Mouse (Mus musculus) bone marrow macrophage, adult 2 months (primary cell): ENCODE results near the gene Cacng5. TPM values are rescaled to one million over a fixed set of nuclear protein-coding genes. Genes with fewer than 3 reads are reported as not detected.

Experiments used
- H3K27ac ChIP-seq: 2 replicates; pipeline ENCODE4 v1.5.1; 2012; ENCODE audit warnings: low read depth, low read length; ENCODE audit not compliant: insufficient read depth
- H3K4me1 ChIP-seq: 2 replicates; pipeline ENCODE4 v1.6.1; 2012; ENCODE audit warnings: low read length; ENCODE audit not compliant: control insufficient read depth, insufficient read depth
- H3K4me3 ChIP-seq: 2 replicates; pipeline ENCODE4 v1.5.1; 2012; ENCODE audit warnings: mild to moderate bottlenecking, low read length, moderate library complexity; ENCODE audit not compliant: insufficient read depth
- CTCF ChIP-seq: IDR thresholded peaks from 2 replicates; pipeline ENCODE4 v1.5.1; 2012; ENCODE audit warnings: low read depth, mild to moderate bottlenecking, low read length, moderate library complexity
- POLR2A ChIP-seq: IDR thresholded peaks from 2 replicates; pipeline ENCODE4 v1.6.1; 2012; ENCODE audit warnings: mild to moderate bottlenecking, low read depth, low read length, borderline replicate concordance
- polyA plus RNA-seq: library from polyadenylated mRNA; stranded (reverse); fragments of >200 nt; gene quantifications from 2 replicates; pipeline ENCODE4 v1.2.4, GENCODE M21; 2012; ENCODE audit not compliant: missing spikeins, insufficient read depth, insufficient read length

Gene Cacng5
- polyA plus RNA-seq, 1 experiment: not detected

GRCm38 (mm10) chr11:107931721-107932120 is 16.9 kb upstream of the Cacng5 start:
- no peak for TF ChIP-seq CTCF
- no peak for TF ChIP-seq POLR2A
- H3K4me3 ChIP-seq: no peak overlapping the region
- H3K27ac ChIP-seq: no peak overlapping the region
- no peaks in the 10 kb centered on the region for H3K4me1 ChIP-seq

DNA sequence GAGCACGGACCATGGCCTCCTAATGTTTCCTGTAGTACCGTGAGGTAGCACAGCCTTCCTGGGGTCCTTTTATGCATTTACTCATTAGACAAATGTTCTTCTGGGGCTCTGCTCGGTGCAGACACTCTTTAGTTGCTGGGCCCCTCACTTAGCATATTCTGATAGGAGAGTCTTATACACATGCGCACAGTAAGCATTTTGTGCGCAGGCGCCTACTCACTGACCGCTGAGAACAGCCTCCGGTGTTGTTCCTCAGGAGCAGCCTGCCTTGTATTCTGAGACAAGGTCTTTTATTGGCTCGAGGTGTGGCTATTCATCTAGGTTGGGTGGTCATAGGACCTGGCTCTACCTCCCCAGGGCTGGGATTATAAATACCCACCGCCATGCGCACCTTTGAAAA is 16.4 kb upstream of the Cacng5 start:
- Histone ChIP-seq H3K4me3 (no peak overlapping the region), H3K27ac (no peak overlapping the region), H3K4me1 (no peaks in the 10 kb centered on the region)
- no peak for TF ChIP-seq CTCF
- TF ChIP-seq POLR2A: no peak

DNA sequence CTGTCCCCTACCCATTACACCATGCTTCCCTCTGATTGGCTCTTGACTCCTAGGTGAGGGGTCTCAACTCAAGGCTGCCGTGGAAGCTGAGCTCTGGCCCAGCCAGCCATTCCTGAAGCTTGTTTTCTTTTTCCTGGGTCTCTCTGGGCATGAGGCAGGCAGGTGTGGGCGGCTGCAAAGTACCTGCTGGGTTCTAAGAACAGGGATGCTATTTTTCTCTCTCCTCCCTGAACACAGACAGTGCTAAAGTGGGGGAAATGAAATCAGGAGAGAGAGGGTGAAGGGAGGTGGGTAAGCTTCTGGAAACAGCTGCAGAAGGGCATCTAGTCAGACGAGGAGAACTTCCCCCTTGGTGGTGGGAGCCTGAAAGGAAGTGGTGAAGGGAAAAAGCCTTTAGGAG is 14.9 kb upstream of the Cacng5 start:
- no peak for TF ChIP-seq CTCF
- TF ChIP-seq POLR2A: no peak
- Histone ChIP-seq H3K4me3 (no peak overlapping the region), H3K4me1 (no peaks in the 10 kb centered on the region), H3K27ac (no peak overlapping the region)

GRCm38 (mm10) chr11:107919852-107920508 is 5.1 kb upstream of the Cacng5 start:
- TF ChIP-seq POLR2A: no peak
- TF ChIP-seq CTCF: no peak
- no peaks in the 10 kb centered on the region for H3K4me1 ChIP-seq
- H3K27ac ChIP-seq: no peak overlapping the region
- H3K4me3 ChIP-seq: no peak overlapping the region

DNA sequence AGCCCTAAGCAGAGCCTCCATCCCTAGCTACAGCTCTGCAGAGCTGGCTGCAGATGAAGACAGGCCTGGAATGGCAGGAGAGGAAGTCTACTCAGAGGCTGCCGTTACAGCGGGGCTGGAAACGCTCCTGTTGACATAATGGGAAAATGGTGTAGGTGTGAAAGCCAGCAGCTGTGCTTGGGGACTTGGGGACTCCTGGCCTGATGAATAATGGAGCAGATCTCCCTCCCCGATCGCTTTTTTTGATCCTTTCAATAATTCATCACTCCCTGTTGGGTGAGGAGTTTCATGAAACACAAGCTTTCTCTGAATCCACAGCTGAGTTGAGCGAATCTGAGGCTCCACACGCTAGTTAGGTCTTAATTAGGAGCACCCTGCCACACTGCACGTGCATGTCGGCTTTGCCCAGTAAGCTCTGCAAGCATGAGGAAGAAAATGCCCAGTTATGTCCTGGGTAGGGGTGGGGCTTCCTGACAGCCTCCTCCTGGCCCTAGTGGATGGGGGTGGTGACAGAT is 2.9 kb upstream of the Cacng5 start:
- Histone ChIP-seq H3K27ac (no peak overlapping the region), H3K4me3 (no peak overlapping the region)
- TF ChIP-seq CTCF (no peak), POLR2A (no peak)

GRCm38 (mm10) chr11:107913317-107913716 is 1.5 kb downstream of the Cacng5 start:
- H3K27ac ChIP-seq: no peak overlapping the region
- no peak for TF ChIP-seq CTCF
- no peak for TF ChIP-seq POLR2A
- H3K4me3 ChIP-seq: no peak overlapping the region
- no peaks in the 10 kb centered on the region for H3K4me1 ChIP-seq

More for the DNA sequence above, 2.9 kb upstream of the Cacng5 start:
- no peaks in the 10 kb centered on the region for H3K4me1 ChIP-seq

DNA sequence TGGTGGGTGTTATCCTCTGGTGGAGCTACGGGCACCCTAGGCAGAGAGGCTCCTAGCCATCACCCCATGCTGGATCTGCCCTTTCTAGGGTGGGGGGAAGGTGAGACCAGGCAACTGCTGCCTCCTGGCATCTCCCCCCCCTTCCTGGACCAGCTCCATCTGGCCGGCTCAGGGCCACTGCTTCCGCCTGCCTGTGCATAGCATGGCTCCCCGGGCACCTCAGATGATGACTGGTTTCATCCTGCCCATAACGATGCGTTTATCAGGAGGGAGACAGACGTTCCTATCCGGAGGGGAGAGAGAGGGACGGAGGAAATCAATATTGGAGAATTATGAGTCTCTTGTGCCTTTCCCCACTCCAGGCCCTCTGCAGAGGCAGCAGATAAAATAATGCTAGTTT is 9.5 kb downstream of the Cacng5 start:
- no peak overlapping the region for H3K4me3 ChIP-seq
- H3K27ac ChIP-seq: no peak overlapping the region
- no peaks in the 10 kb centered on the region for H3K4me1 ChIP-seq
- TF ChIP-seq POLR2A (no peak), CTCF (no peak)

DNA sequence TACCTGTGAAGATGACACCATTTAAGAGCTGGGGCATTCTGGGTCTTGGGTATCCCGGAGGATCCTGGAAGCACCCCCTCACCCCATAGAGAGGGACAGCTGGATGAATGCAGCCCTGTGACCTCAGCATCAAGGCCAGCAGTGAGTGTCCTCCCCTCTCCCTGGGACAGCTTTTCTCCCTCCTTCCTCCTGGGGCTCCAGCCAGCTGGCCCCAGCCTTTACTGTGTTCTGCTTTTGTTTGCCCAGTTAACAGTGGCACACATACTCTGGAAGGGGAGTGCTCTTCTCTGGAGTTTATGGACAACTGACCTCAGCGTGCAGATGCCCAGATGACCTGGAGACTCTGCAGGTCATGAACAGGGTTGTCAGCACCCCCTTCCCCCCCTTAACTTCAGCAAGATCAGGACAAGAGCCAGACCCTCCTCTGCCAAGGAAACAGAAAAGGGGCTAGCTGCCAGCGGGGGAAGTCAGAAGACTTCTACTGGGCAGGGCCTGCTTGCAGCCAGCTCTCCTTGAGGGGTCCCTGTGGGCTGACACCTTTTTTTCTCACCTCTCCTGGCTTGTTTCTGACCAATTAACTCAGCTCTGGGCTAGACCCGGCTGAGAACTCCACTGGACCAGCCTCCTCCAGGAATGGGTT is 10.8 kb downstream of the Cacng5 start:
- Histone ChIP-seq H3K27ac (no peak overlapping the region), H3K4me1 (no peaks in the 10 kb centered on the region), H3K4me3 (no peak overlapping the region)
- no peak for TF ChIP-seq CTCF
- no peak for TF ChIP-seq POLR2A

DNA sequence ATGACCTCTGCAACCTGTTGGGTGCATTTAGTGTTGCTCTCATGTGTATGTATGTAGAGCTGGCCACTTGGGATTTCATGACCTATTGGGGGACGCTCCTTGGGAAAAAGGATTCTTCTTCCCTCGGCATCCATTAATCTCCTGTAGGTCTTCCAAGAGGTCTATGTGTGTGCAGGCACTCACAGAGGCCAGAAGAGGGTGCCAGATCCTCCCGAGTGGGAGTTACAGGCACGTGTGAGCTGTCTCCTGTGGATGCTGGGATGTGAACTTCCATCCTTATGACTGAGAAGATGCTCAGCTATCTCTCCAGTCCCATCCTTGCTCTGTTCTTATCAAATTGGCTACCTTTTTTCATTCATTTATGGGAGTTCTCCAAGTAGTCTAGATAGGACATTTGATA is 14.4 kb downstream of the Cacng5 start:
- TF ChIP-seq CTCF (no peak), POLR2A (no peak)
- no peak overlapping the region for H3K27ac ChIP-seq

GRCm38 (mm10) chr11:107898698-107899097 is 16.2 kb downstream of the Cacng5 start:
- Histone ChIP-seq H3K27ac (no peak overlapping the region), H3K4me3 (no peak overlapping the region), H3K4me1 (no peaks in the 10 kb centered on the region)
- TF ChIP-seq POLR2A (no peak), CTCF (no peak)

More for the DNA sequence above, 14.4 kb downstream of the Cacng5 start:
- H3K4me1 ChIP-seq: no peaks in the 10 kb centered on the region
- H3K4me3 ChIP-seq: no peak overlapping the region

DNA sequence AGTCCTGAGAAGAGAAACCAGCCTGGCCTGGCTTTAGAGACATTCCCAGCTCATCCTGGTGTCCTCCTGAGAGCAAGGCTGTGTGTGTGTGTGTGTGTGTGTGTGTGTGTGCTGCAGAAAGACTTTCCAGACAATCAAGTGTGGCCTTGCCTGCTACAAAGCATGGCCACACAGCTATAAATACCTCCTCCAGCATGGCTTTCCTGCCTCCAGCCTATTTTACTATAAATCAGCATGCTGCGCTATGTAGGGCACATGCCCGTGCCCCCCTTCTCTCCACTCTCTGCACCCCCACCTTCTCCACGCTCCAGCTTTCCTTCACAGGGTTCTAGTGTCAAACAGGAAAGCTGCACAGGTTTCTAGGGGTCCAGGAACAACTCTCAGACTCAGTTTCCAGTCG is 19.2 kb downstream of the Cacng5 start:
- Histone ChIP-seq H3K4me3 (no peak overlapping the region), H3K4me1 (no peaks in the 10 kb centered on the region), H3K27ac (no peak overlapping the region)
- no peak for TF ChIP-seq CTCF
- TF ChIP-seq POLR2A: no peak
